Mouse (Mus musculus): ENCODE data around the gene Gpat3. TPM values are rescaled to one million over a fixed set of nuclear protein-coding genes. Genes with fewer than 3 reads are reported as not detected.

The Gpat3 gene
- polyA plus RNA-seq (2012; rRNA removed) = 3.2 and 3.3 TPM in 2 replicates

GRCm38 (mm10) chr5:100845485-100845847 lies at the start of gene Gpat3:
Gene Gpat3, plus strand, starts transcription at chr5:100845713.

GRCm38 (mm10) chr5:100798165-100798860 lies 47.2 kb upstream of the Gpat3 start, which contains the start of the genes Helq and Mrps18c:
Gene Helq, minus strand, starts transcription at chr5:100798598.
Gene Mrps18c, plus strand, starts transcription at chr5:100798627.

GRCm38 (mm10) chr5:100820483-100821184 lies 24.9 kb upstream of the Gpat3 start, which contains the start of gene Abraxas1:
Gene Abraxas1, minus strand, starts transcription at chr5:100820965.

Other genes with a start within 250 kb of the Gpat3 start
- 195 and 237 TPM in 2 replicates for gene Coq2, start 170.6 kb upstream of the Gpat3 start, polyA plus RNA-seq (2012; rRNA removed)
- gene Hpse, start 126.0 kb upstream of the Gpat3 start, polyA plus RNA-seq (2012; rRNA removed) = 2.7 and 4.0 TPM in 2 replicates
- 7.1 and 7.8 TPM in 2 replicates for gene Helq, start 47.1 kb upstream of the Gpat3 start, polyA plus RNA-seq (2012; rRNA removed)
- 3.7 and 5.1 TPM in 2 replicates for gene Mrps18c, start 47.1 kb upstream of the Gpat3 start, polyA plus RNA-seq (2012; rRNA removed)
- gene Abraxas1, start 24.7 kb upstream of the Gpat3 start, polyA plus RNA-seq (2012; rRNA removed) = 3.8 and 5.9 TPM in 2 replicates